Mouse (Mus musculus) hindbrain, embryonic 11.5 days (tissue): Measurements from ENCODE around the gene Ccr8. TPM values are rescaled to one million over a fixed set of nuclear protein-coding genes. Genes with fewer than 3 reads are reported as not detected.

Experiments used
- ATAC-seq: fragments of 200-750 bp; cut with Nextera tagmentation; 2 replicates; pipeline ENCODE4 v1.8.0; 2017; ENCODE audit warnings: mild to moderate bottlenecking, moderate TSS enrichment, moderate library complexity; ENCODE audit not compliant: low FRiP score
- DNase-seq: peaks from one replicate; pipeline ENCODE4 v3.0.0-alpha.2; 2015; ENCODE audit warnings: low spot score
- H3K27ac ChIP-seq: fragments of 300-500 bp; sonication (generic); 2 replicates; pipeline ENCODE4 v1.5.1; 2014; ENCODE audit warnings: mild to moderate bottlenecking, low read depth, low read length
- H3K27me3 ChIP-seq: fragments of 300-500 bp; sonication (generic); 2 replicates; pipeline ENCODE4 v1.6.1; 2014; ENCODE audit warnings: mild to moderate bottlenecking, low read length, moderate library complexity, mixed read lengths; ENCODE audit not compliant: control insufficient read depth, insufficient read depth
- H3K36me3 ChIP-seq: fragments of 300-500 bp; sonication (generic); 2 replicates; pipeline ENCODE4 v1.6.1; 2014; ENCODE audit warnings: mild to moderate bottlenecking, low read length, moderate library complexity, mixed read lengths; ENCODE audit not compliant: control insufficient read depth, insufficient read depth
- H3K4me1 ChIP-seq: fragments of 300-500 bp; sonication (generic); replicated peaks from 2 replicates; pipeline ENCODE4 v1.6.1; 2014; ENCODE audit warnings: low read length, mixed read lengths; ENCODE audit not compliant: control insufficient read depth, insufficient read depth
- H3K4me2 ChIP-seq: fragments of 300-500 bp; sonication (generic); replicated peaks from 2 replicates; pipeline ENCODE4 v1.6.1; 2014; ENCODE audit warnings: mild to moderate bottlenecking, low read depth, low read length
- H3K4me3 ChIP-seq: fragments of 300-500 bp; sonication (generic); 2 replicates; pipeline ENCODE4 v1.5.1; 2014; ENCODE audit warnings: low read depth, low read length
- H3K9ac ChIP-seq: fragments of 300-500 bp; sonication (generic); 2 replicates; pipeline ENCODE4 v1.6.1; 2014; ENCODE audit warnings: low read depth, low read length
- H3K9me3 ChIP-seq: fragments of 300-500 bp; sonication (generic); 2 replicates; pipeline ENCODE4 v1.6.1; 2016; ENCODE audit warnings: low read length; ENCODE audit not compliant: control insufficient read depth
- WGBS: fragments of 180-500 bp; shearing (Covaris S2); extraction: QIAGEN DNeasy Blood & Tissue Kit; methylation state at CpG from one replicate; pipeline ENCODE4 v1.1.7; 2014; 5-methylcytosine and 5-hydroxymethylcytosine counted together
- polyA plus RNA-seq: library from polyadenylated mRNA; unstranded; fragments of >200 nt; fragmentation: Nextera tagmentation; extraction: Ambion mirVana; gene quantifications from 2 replicates; pipeline ENCODE4 v1.2.1, GENCODE M21; 2014

The Ccr8 gene
- polyA plus RNA-seq, 1 experiment from 2014 or later = not detected

DNA sequence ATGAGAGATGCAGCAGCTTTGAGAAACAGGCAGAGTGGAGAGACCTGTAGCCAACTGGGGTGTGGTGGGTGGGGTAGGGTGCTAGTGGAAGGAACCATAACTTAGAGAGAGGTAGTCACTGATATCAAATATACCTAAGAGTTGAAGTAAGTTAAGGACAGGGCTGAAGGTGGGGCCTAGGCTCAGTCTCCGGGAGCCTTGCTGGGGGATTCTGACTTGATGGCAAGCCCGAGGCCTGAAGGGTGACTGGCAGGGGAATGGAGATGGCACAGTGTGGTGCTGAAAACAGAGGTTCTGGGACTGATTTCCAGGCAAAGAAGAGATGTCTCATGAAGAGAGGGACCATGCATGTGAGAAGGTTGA lies 22.9 kb downstream of the Ccr8 start:
- H3K4me2 ChIP-seq = no peak overlapping the region
- H3K9me3 ChIP-seq = no peaks in the 10 kb centered on the region
- no peak overlapping the region for H3K4me3 ChIP-seq
- 0 out of 2 replicates have a peak, but pooled peaks cover 2% of the 10 kb centered on the region for H3K4me1 ChIP-seq
- DNase-seq = no peak
- 0 out of 2 replicates have a peak, but pooled peaks cover 7% of the 10 kb centered on the region for H3K36me3 ChIP-seq
- WGBS = 91% methylated on average over 2 of the region's 2 CpGs
- H3K27me3 ChIP-seq = no peaks in the 10 kb centered on the region
- no peak for ATAC-seq
- H3K9ac ChIP-seq = no peak overlapping the region
- H3K27ac ChIP-seq = no peak overlapping the region

GRCm38 (mm10) chr9:120115580-120115979 lies 23.7 kb downstream of the Ccr8 start:
- no peak for DNase-seq
- H3K9me3 ChIP-seq = no peaks in the 10 kb centered on the region
- H3K4me3 ChIP-seq = no peak overlapping the region
- no peak overlapping the region for H3K9ac ChIP-seq
- H3K4me2 ChIP-seq = no peak overlapping the region
- 79% methylated on average over 5 of the region's 5 CpGs for WGBS
- H3K36me3 ChIP-seq = 0 out of 2 replicates have a peak, but pooled peaks cover 7% of the 10 kb centered on the region
- no peak overlapping the region for H3K27ac ChIP-seq
- no peak for ATAC-seq
- H3K27me3 ChIP-seq = no peaks in the 10 kb centered on the region
- 0 out of 2 replicates have a peak, but pooled peaks cover 2% of the 10 kb centered on the region for H3K4me1 ChIP-seq

DNA sequence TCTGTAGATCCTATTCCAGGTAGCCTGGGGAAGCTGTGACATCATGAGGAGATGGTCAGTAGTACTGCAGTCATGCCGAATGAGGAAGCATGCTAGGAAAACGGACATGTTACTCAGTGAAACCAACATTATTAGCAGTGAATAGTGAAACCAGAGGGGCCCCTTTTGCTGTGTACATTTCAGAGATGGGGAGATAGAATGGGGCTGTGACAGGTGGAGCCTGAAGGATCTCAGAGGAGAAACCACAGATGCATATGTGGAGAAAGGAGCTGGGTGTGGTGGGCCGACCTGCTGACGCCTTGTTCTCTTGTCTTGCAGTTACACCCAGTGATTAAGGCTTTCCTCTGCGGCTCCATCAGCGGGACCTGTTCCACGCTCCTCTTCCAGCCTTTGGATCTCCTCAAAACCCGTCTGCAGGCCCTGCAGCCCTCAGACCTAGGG lies 24.3 kb downstream of the Ccr8 start:
- ATAC-seq = no peak
- 0 out of 2 replicates have a peak, but pooled peaks cover 7% of the 10 kb centered on the region for H3K36me3 ChIP-seq
- no peak overlapping the region for H3K27ac ChIP-seq
- no peak overlapping the region for H3K9ac ChIP-seq
- H3K9me3 ChIP-seq = no peaks in the 10 kb centered on the region
- WGBS = 95% methylated on average over 8 of the region's 8 CpGs
- 0 out of 2 replicates have a peak, but pooled peaks cover under 1% of the 10 kb centered on the region for H3K4me1 ChIP-seq
- H3K27me3 ChIP-seq = no peaks in the 10 kb centered on the region
- no peak for DNase-seq
- H3K4me3 ChIP-seq = no peak overlapping the region
- no peak overlapping the region for H3K4me2 ChIP-seq

DNA sequence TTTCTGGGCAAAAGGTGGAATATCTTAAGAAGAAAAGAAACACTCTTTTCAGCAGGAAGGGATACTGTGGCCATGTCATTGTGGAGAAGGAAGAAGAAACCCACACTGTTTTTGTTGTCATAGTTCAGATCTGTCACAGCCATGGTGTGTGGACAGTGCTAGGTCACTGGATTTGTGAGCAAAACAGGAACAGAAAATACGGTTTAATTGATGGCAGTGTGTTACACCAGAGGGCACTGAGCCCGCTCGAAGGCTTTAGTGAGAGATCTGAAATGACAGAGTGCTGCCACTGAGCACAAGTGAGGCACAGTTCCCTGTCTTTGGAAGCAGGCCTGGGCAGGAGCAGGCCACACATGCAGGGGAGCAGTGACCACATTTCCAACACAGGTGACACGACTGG lies 26.3 kb downstream of the Ccr8 start:
- no peaks in the 10 kb centered on the region for H3K4me1 ChIP-seq
- no peak overlapping the region for H3K27ac ChIP-seq
- H3K27me3 ChIP-seq = no peaks in the 10 kb centered on the region
- no peak for ATAC-seq
- no peak overlapping the region for H3K4me2 ChIP-seq
- no peaks in the 10 kb centered on the region for H3K9me3 ChIP-seq
- H3K4me3 ChIP-seq = no peak overlapping the region
- 0 out of 2 replicates have a peak, but pooled peaks cover 7% of the 10 kb centered on the region for H3K36me3 ChIP-seq
- WGBS = 92% methylated on average over 4 of the region's 4 CpGs
- no peak overlapping the region for H3K9ac ChIP-seq
- no peak for DNase-seq

GRCm38 (mm10) chr9:120120503-120120902 lies 28.6 kb downstream of the Ccr8 start:
- DNase-seq = no peak
- Histone ChIP-seq H3K4me1 (no peaks in the 10 kb centered on the region), H3K36me3 (0 out of 2 replicates have a peak, but pooled peaks cover 7% of the 10 kb centered on the region), H3K4me3 (no peak overlapping the region), H3K27me3 (no peaks in the 10 kb centered on the region), H3K4me2 (no peak overlapping the region), H3K9ac (no peak overlapping the region), H3K9me3 (no peaks in the 10 kb centered on the region), H3K27ac (no peak overlapping the region)
- ATAC-seq = no peak
- whole genome bisulfite sequencing = 85% methylated on average over 7 of the region's 7 CpGs

DNA sequence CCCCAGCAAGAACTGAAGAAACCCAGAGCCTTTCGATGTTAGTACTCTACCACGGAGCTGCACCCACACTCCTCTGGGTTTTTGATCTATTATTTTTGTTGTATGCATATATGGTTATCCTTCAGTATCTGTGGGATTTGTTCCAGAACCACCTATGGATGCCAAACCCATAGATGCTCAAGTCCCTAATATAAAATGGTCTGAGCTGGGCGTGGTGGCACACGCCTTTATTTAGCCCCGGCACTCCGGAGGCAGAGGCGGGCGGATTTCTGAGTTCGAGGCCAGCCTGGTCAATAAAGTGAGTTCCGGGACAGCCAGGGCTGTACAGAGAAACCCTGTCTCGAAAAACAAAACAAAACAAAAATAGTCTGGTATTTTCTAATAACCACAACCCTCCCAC lies 35.0 kb downstream of the Ccr8 start:
- Histone ChIP-seq H3K27ac (0 out of 2 replicates have a peak overlapping the region, but pooled peaks have one; percentile 58), H3K9ac (peak overlapping the region; percentile 60), H3K9me3 (no peaks in the 10 kb centered on the region), H3K4me1 (peaks cover 6% of the 10 kb centered on the region), H3K36me3 (peaks cover 17% of the 10 kb centered on the region), H3K4me3 (peak overlapping the region; percentile 100), H3K4me2 (peak overlapping the region; percentile 52), H3K27me3 (no peaks in the 10 kb centered on the region)
- ATAC-seq = peak; percentile 13; the same call in 1 of the 2 replicates
- no peak for DNase-seq
- 60% methylated on average over 11 of the region's 11 CpGs for WGBS

DNA sequence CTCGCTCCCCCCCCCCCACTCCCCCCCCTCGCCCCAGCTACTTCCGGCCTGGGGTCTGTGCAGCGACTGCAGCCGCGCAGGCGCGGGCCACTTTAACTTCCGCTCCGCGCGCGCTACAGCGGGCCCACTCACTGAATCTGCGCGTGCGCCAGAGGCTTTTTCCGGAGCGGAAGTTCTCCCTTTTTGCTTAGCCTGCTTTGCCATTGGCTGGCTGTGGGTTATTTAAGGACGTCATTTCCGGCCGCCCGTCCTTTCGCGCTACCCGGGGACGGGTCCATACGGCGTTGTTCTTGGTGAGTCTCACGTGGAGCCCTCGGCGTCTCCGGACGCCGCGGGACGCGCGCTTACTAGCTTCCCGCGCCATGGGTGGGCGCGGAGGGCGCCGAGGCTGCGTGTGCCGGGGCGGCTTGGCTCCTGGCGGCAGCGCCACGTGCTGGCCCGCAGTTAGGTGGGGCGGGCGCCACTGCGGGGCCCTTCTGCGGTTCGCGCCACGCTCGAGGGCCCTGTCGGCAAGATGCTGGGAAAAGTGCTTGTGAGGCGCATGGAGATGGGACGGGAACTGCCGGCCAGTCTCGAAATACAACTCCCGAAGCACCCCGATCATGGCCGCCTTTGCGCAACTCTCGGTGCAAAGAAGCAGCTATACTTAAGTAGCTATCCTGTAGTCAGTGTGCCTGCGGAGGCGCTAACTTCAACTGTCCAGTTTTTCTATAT lies 35.8 kb downstream of the Ccr8 start, which contains the start of gene Rpsa:
Gene Rpsa, plus strand, starts transcription at position 152 of the 714 bp plus-strand sequence.
- H3K9me3 ChIP-seq = no peaks in the 10 kb centered on the region
- peak within 1 kb of the TSS; percentile 100 for H3K4me3 ChIP-seq
- H3K4me2 ChIP-seq = peak within 1 kb of the TSS; percentile 67
- H3K9ac ChIP-seq = peak within 1 kb of the TSS; percentile 100
- peaks cover 6% of the 10 kb centered on the region for H3K4me1 ChIP-seq
- DNase-seq (peak; percentile 98), ATAC-seq (peak; percentile 97)
- peaks cover 19% of the 10 kb centered on the region for H3K36me3 ChIP-seq
- WGBS = under 1% methylated on average over 71 of the region's 72 CpGs
- no peaks in the 10 kb centered on the region for H3K27me3 ChIP-seq
- H3K27ac ChIP-seq = peak within 1 kb of the TSS; percentile 83

- no peaks in the 10 kb centered on the region for H3K27me3 ChIP-seq
- H3K4me2 ChIP-seq = peak overlapping the region; percentile 67
- peak overlapping the region; percentile 100; the same call in 1 of the 2 replicates for H3K9ac ChIP-seq
- no peaks in the 10 kb centered on the region for H3K9me3 ChIP-seq
- ATAC-seq (no peak), DNase-seq (no peak)
- no peak overlapping the region for H3K27ac ChIP-seq
- peaks cover 6% of the 10 kb centered on the region for H3K4me1 ChIP-seq
- WGBS = 73% methylated on average over 10 of the region's 10 CpGs
- H3K4me3 ChIP-seq = peak overlapping the region; percentile 100
- H3K36me3 ChIP-seq = peaks cover 19% of the 10 kb centered on the region
Observed at GRCm38 (mm10) chr9:120129276-120129675, 37.4 kb downstream of the Ccr8 start.
